Mouse (Mus musculus) E14TG2a.4 (cell line): ENCODE measurements at regions not wholly inside any gene's neighbourhood (a gene's known extent, or its start where the extent isn't known, plus 50 kb on each side); places are given as distances from the start of the nearest gene placed in this dataset.

ENCODE experiments used
- CTCF ChIP-seq: conservative IDR thresholded peaks from 2 replicates; pipeline ENCODE4 v1.5.1; 2014; ENCODE audit warnings: low read length
- NANOG ChIP-seq: IDR thresholded peaks from 2 replicates; pipeline ENCODE4 v1.6.1; 2014; ENCODE audit warnings: borderline replicate concordance, low read length, mixed read lengths
- POU5F1 ChIP-seq: IDR thresholded peaks from 2 replicates; pipeline ENCODE4 v1.6.1; 2014; ENCODE audit warnings: low read length, borderline replicate concordance

- TF ChIP-seq CTCF (no peak), NANOG (peak; percentile 46; the same call in 1 of the 2 replicates), POU5F1 (no peak)
These were observed 1523.3 kb upstream of the Cdh8 start for GRCm38 (mm10) chr8:100939533-100939932.
